Mouse (Mus musculus) granulocyte monocyte progenitor cell, adult 5-6 weeks (primary cell): ENCODE data around the gene Abhd6. TPM values are rescaled to one million over a fixed set of nuclear protein-coding genes. Genes with fewer than 3 reads are reported as not detected.

Experiments used
- ATAC-seq: replicated peaks from 2 replicates; pipeline ENCODE4 v1.8.0; 2016; ENCODE audit warnings: mild to moderate bottlenecking, moderate TSS enrichment, inconsistent platforms; ENCODE audit not compliant: poor library complexity, severe bottlenecking
- total RNA-seq, 2 experiments: library from RNA; stranded (forward) in 1 of 2; stranded (reverse) in 1 of 2; fragments of 200-712, 200-1000 nt in 1 of 2; fragments of >200 nt in 1 of 2; fragmentation: Nextera tagmentation in 1 of 2; gene quantifications; 2 replicates each; pipeline ENCODE4 v1.2.3; 2014 to 2017

The Abhd6 gene
- total RNA-seq, 2 experiments from 2014 or later: 1.5 TPM; not detected in 1

- ATAC-seq: no peak
Measured at GRCm38 (mm10) chr14:8026769-8027531, 24.2 kb downstream of the Abhd6 start.

GRCm38 (mm10) chr14:8028086-8028485, 25.4 kb downstream of the Abhd6 start:
- no peak for ATAC-seq

GRCm38 (mm10) chr14:8029752-8030151, 27.1 kb downstream of the Abhd6 start:
- no peak for ATAC-seq

- no peak for ATAC-seq
Measured at GRCm38 (mm10) chr14:8030535-8030934, 27.8 kb downstream of the Abhd6 start.

- ATAC-seq: no peak
Measured at GRCm38 (mm10) chr14:8032087-8032944, 29.6 kb downstream of the Abhd6 start.

- no peak for ATAC-seq
Measured at GRCm38 (mm10) chr14:8034561-8034960, 31.9 kb downstream of the Abhd6 start.

- no peak for ATAC-seq
Measured at GRCm38 (mm10) chr14:8035951-8036350, 33.2 kb downstream of the Abhd6 start.

- ATAC-seq: no peak
Measured at GRCm38 (mm10) chr14:8036406-8036805, 33.7 kb downstream of the Abhd6 start.

GRCm38 (mm10) chr14:8038150-8038549, 35.4 kb downstream of the Abhd6 start:
- peak; percentile 55; the same call in 1 of the 2 replicates for ATAC-seq

- peak; percentile 66 for ATAC-seq
Measured at GRCm38 (mm10) chr14:8038791-8039448, 36.2 kb downstream of the Abhd6 start.

GRCm38 (mm10) chr14:8040179-8040578, 37.5 kb downstream of the Abhd6 start:
- no peak for ATAC-seq

- ATAC-seq: no peak
Measured at GRCm38 (mm10) chr14:8040911-8041678, 38.4 kb downstream of the Abhd6 start.

- no peak for ATAC-seq
Measured at GRCm38 (mm10) chr14:8042120-8042519, 39.4 kb downstream of the Abhd6 start.

- no peak for ATAC-seq
Measured at GRCm38 (mm10) chr14:8042577-8042976, 39.9 kb downstream of the Abhd6 start.

GRCm38 (mm10) chr14:8044330-8044729, 41.6 kb downstream of the Abhd6 start:
- peak; percentile 77 for ATAC-seq

- ATAC-seq: no peak
Measured at GRCm38 (mm10) chr14:8044786-8045185, 42.1 kb downstream of the Abhd6 start.

- no peak for ATAC-seq
Measured at GRCm38 (mm10) chr14:8045187-8045846, 42.6 kb downstream of the Abhd6 start.

GRCm38 (mm10) chr14:8046839-8047238, 44.1 kb downstream of the Abhd6 start:
- ATAC-seq: no peak

GRCm38 (mm10) chr14:8049334-8049733, 46.6 kb downstream of the Abhd6 start:
- peak; percentile 48; the same call in 1 of the 2 replicates for ATAC-seq

- ATAC-seq: no peak
Measured at GRCm38 (mm10) chr14:8051869-8052268, 49.2 kb downstream of the Abhd6 start.
